Mouse (Mus musculus) MEL (cell line): Measurements from ENCODE around the gene Terf2ip. TPM values are rescaled to one million over a fixed set of nuclear protein-coding genes. Genes with fewer than 3 reads are reported as not detected.

Experiments
- DNase-seq: peaks from one replicate; pipeline ENCODE4 v3.0.0; 2011; ENCODE audit warnings: low read depth, low spot score
- H3K27ac ChIP-seq: 2 replicates; pipeline ENCODE4 v1.5.1; 2012; ENCODE audit warnings: low read depth, mild to moderate bottlenecking, control low read depth, low read length, moderate library complexity; ENCODE audit not compliant: control insufficient read depth
- H3K27me3 ChIP-seq, 2 experiments: fragments of 150-350 bp in 1 of 2; sonication (generic) in 1 of 2; 2 replicates each; pipeline ENCODE4 v1.6.1; 2012; ENCODE audit warnings: low read length in 2 of 2, mild to moderate bottlenecking in 2 of 2, improper control_type of control experiment in 1 of 2, moderate library complexity in 1 of 2; ENCODE audit not compliant: insufficient read depth in 2 of 2, control insufficient read depth in 1 of 2
- H3K36me3 ChIP-seq, 2 experiments: 2 replicates each; pipeline ENCODE4 v1.6.1; 2012 to 2014; ENCODE audit warnings: low read length in 2 of 2, improper control_type of control experiment in 1 of 2, inconsistent platforms in 1 of 2, mild to moderate bottlenecking in 1 of 2; ENCODE audit not compliant: insufficient read depth in 2 of 2, control insufficient read depth in 1 of 2
- H3K4me1 ChIP-seq, 2 experiments: fragments of 150-350 bp in 1 of 2; sonication (generic) in 1 of 2; 2 replicates each; pipeline ENCODE4 v1.6.1; 2012; ENCODE audit warnings: low read length in 2 of 2, improper control_type of control experiment in 1 of 2, mild to moderate bottlenecking in 1 of 2; ENCODE audit not compliant: insufficient read depth in 2 of 2, control insufficient read depth in 1 of 2
- H3K4me3 ChIP-seq, 2 experiments: fragments of 150-350 bp in 1 of 2; sonication (generic) in 1 of 2; 2 replicates each; pipeline ENCODE4 v1.5.1; 2012; ENCODE audit warnings: low read depth in 2 of 2, low read length in 2 of 2, mild to moderate bottlenecking in 2 of 2, moderate library complexity in 2 of 2, control low read depth in 1 of 2, improper control_type of control experiment in 1 of 2; ENCODE audit not compliant: control insufficient read depth in 1 of 2, insufficient read depth in 1 of 2
- H3K79me2 ChIP-seq: 2 replicates; pipeline ENCODE4 v1.6.1; 2012; ENCODE audit warnings: mild to moderate bottlenecking, low read length, moderate library complexity; ENCODE audit not compliant: control insufficient read depth, poor library complexity, insufficient read depth
- H3K9ac ChIP-seq: 2 replicates; pipeline ENCODE4 v1.6.1; 2012; ENCODE audit warnings: low read depth, mild to moderate bottlenecking, control low read depth, low read length, moderate library complexity; ENCODE audit not compliant: control insufficient read depth, poor library complexity, severe bottlenecking
- H3K9me3 ChIP-seq: fragments of 150-350 bp; sonication (generic); replicated peaks from 2 replicates; pipeline ENCODE4 v1.6.1; 2012; ENCODE audit warnings: mild to moderate bottlenecking, low read length, improper control_type of control experiment, moderate library complexity; ENCODE audit not compliant: insufficient read depth
- BHLHE40 ChIP-seq: IDR thresholded peaks from 2 replicates; pipeline ENCODE4 v1.6.1; 2012; ENCODE audit warnings: low read depth, mild to moderate bottlenecking, inconsistent platforms, low read length, improper control_type of control experiment, borderline replicate concordance
- CHD1 ChIP-seq: IDR thresholded peaks from 2 replicates; pipeline ENCODE4 v1.6.1; 2012; ENCODE audit warnings: low read depth, mild to moderate bottlenecking, inconsistent platforms, low read length, improper control_type of control experiment
- CHD2 ChIP-seq: IDR thresholded peaks from 2 replicates; pipeline ENCODE4 v1.6.1; 2011; ENCODE audit warnings: low read length, improper control_type of control experiment
- CTCF ChIP-seq, 3 experiments: IDR thresholded peaks in 2 of 3; conservative IDR thresholded peaks in 1 of 3; 2 replicates each; pipeline ENCODE4 v1.5.1; 2011 to 2012; ENCODE audit warnings: low read length in 3 of 3, low read depth in 2 of 3, mild to moderate bottlenecking in 2 of 3, improper control_type of control experiment in 1 of 3, inconsistent platforms in 1 of 3, mixed read lengths in 1 of 3, moderate library complexity in 1 of 3; ENCODE audit not compliant: control insufficient read depth in 1 of 3, insufficient read depth in 1 of 3, poor library complexity in 1 of 3, severe bottlenecking in 1 of 3
- GATA1 ChIP-seq: IDR thresholded peaks from 2 replicates; pipeline ENCODE4 v1.6.1; 2011; ENCODE audit warnings: low read depth, low read length, improper control_type of control experiment
- HCFC1 ChIP-seq: IDR thresholded peaks from 2 replicates; pipeline ENCODE4 v1.6.1; 2012; ENCODE audit warnings: low read depth, mild to moderate bottlenecking, inconsistent platforms, low read length, improper control_type of control experiment, moderate library complexity
- JUND ChIP-seq: IDR thresholded peaks from 2 replicates; pipeline ENCODE4 v1.6.1; 2011; ENCODE audit warnings: low read depth, mild to moderate bottlenecking, improper control_type of control experiment, low read length
- KAT2A ChIP-seq: conservative IDR thresholded peaks from 2 replicates; pipeline ENCODE4 v1.6.1; 2012; ENCODE audit warnings: low read depth, low read length, improper control_type of control experiment, inconsistent platforms
- MAZ ChIP-seq: IDR thresholded peaks from 2 replicates; pipeline ENCODE4 v1.6.1; 2012; ENCODE audit warnings: low read depth, mild to moderate bottlenecking, inconsistent platforms, low read length, improper control_type of control experiment
- MEF2A ChIP-seq: IDR thresholded peaks from 2 replicates; pipeline ENCODE4 v1.6.1; 2014; ENCODE audit warnings: low read depth, mild to moderate bottlenecking, inconsistent platforms, low read length, improper control_type of control experiment; ENCODE audit not compliant: poor library complexity, insufficient replicate concordance, severe bottlenecking; ENCODE audit errors: extremely low read depth
- MXI1 ChIP-seq: IDR thresholded peaks from 2 replicates; pipeline ENCODE4 v1.6.1; 2011; ENCODE audit warnings: mild to moderate bottlenecking, low read depth, low read length, improper control_type of control experiment
- MYB ChIP-seq: IDR thresholded peaks from 2 replicates; pipeline ENCODE4 v1.6.1; 2011; ENCODE audit warnings: mild to moderate bottlenecking, low read depth, low read length, improper control_type of control experiment
- NELFE ChIP-seq: IDR thresholded peaks from 2 replicates; pipeline ENCODE4 v1.6.1; 2011; ENCODE audit warnings: low read depth, low read length, improper control_type of control experiment
- NRF1 ChIP-seq: IDR thresholded peaks from 2 replicates; pipeline ENCODE4 v1.6.1; 2014; ENCODE audit warnings: low read depth, mild to moderate bottlenecking, inconsistent platforms, low read length, improper control_type of control experiment, moderate library complexity; ENCODE audit not compliant: poor library complexity, insufficient read depth, severe bottlenecking
- POLR2A ChIP-seq, 2 experiments: IDR thresholded peaks; 2 replicates each; pipeline ENCODE4 v1.6.1; 2011 to 2012; ENCODE audit warnings: low read length in 2 of 2, mild to moderate bottlenecking in 2 of 2, control low read depth in 1 of 2, improper control_type of control experiment in 1 of 2, low read depth in 1 of 2, moderate library complexity in 1 of 2; ENCODE audit not compliant: control insufficient read depth in 1 of 2, insufficient read depth in 1 of 2, poor library complexity in 1 of 2
- POLR2AphosphoS2 ChIP-seq: IDR thresholded peaks from 2 replicates; pipeline ENCODE4 v1.6.1; 2011; ENCODE audit warnings: low read length, improper control_type of control experiment
- RAD21 ChIP-seq: IDR thresholded peaks from 2 replicates; pipeline ENCODE4 v1.6.1; 2011; ENCODE audit warnings: mild to moderate bottlenecking, low read depth, low read length, improper control_type of control experiment
- RCOR1 ChIP-seq: IDR thresholded peaks from 2 replicates; pipeline ENCODE4 v1.6.1; 2012; ENCODE audit warnings: low read depth, mild to moderate bottlenecking, inconsistent platforms, low read length, improper control_type of control experiment
- SMC3 ChIP-seq: IDR thresholded peaks from 2 replicates; pipeline ENCODE4 v1.6.1; 2011; ENCODE audit warnings: low read depth, low read length, improper control_type of control experiment
- TCF12 ChIP-seq: IDR thresholded peaks from 2 replicates; pipeline ENCODE4 v1.6.1; 2014; ENCODE audit warnings: low read depth, mild to moderate bottlenecking, inconsistent platforms, low read length, improper control_type of control experiment, moderate library complexity
- UBTF ChIP-seq: IDR thresholded peaks from 2 replicates; pipeline ENCODE4 v1.6.1; 2012; ENCODE audit warnings: low read depth, mild to moderate bottlenecking, inconsistent platforms, low read length, improper control_type of control experiment, moderate library complexity, borderline replicate concordance; ENCODE audit not compliant: insufficient read depth
- USF1 ChIP-seq: IDR thresholded peaks from 2 replicates; pipeline ENCODE4 v1.6.1; 2014; ENCODE audit warnings: low read depth, mild to moderate bottlenecking, inconsistent platforms, low read length, improper control_type of control experiment, moderate library complexity
- USF2 ChIP-seq, 2 experiments: IDR thresholded peaks; 2 replicates each; pipeline ENCODE4 v1.6.1; 2011 to 2012; ENCODE audit warnings: improper control_type of control experiment in 2 of 2, low read length in 2 of 2, borderline replicate concordance in 1 of 2, inconsistent platforms in 1 of 2, low read depth in 1 of 2, mild to moderate bottlenecking in 1 of 2; ENCODE audit not compliant: insufficient read depth in 1 of 2
- polyA plus RNA-seq, 2 experiments: library from polyadenylated mRNA; stranded (reverse) in 1 of 2; unstranded in 1 of 2; fragments of >175 nt in 1 of 2; fragments of >200 nt in 1 of 2; gene quantifications; 2 replicates each; pipeline versions ENCODE4 v1.2.1 to v1.2.4; 2012; ENCODE audit warnings: low replicate concordance in 2 of 2, low read depth in 1 of 2; ENCODE audit not compliant: insufficient read length in 2 of 2, insufficient read depth in 1 of 2, missing spikeins in 1 of 2
- total RNA-seq: library from RNA; depleted of rRNA; stranded (reverse); fragments of 300-350 nt; gene quantifications from 2 replicates; pipeline ENCODE4 v1.2.3, GENCODE M21; 2012

The Terf2ip gene
- total and polyA plus RNA-seq, 3 experiments: 12.5 to 15.1 TPM; not detected in 1

DNA sequence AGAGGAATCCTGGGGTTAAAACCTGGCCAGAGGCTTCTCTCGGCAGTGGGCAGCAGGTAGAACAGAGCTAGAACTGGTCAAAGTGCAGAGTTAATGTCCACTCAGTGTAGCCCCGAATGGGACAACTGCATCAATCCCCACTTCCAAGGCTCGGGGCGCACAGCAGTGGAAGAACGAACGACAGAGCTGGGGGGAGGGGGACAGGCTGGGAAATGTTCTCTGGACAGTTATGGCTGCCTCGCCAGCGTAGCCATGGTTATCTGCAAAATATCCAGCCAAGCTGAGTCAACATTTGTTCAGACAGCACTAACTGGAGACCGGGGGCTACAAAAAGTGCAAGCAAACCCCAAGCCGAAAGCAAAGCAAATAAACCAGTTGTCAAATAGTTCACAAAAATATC lies 33.1 kb upstream of the Terf2ip start:
- Histone ChIP-seq H3K9ac (no peak overlapping the region), H3K4me1 (no peaks in the 10 kb centered on the region; a peak in 1 of 4 replicates), H3K27me3 (no peaks in the 10 kb centered on the region), H3K79me2 (no peaks in the 10 kb centered on the region), H3K9me3 (no peaks in the 10 kb centered on the region), H3K36me3 (peaks cover 0 to 9% of the 10 kb centered on the region in 2 experiments; a peak in 2 of 4 replicates), H3K27ac (no peak overlapping the region), H3K4me3 (no peak overlapping the region)
- TF ChIP-seq NRF1 (no peak), JUND (no peak), NELFE (no peak), MXI1 (no peak), CTCF (IDR thresholded peaks at IDR 0.05 in 2 of 3, conservative IDR thresholded peaks at IDR 0.05 in 1 of 3; ENCODE audit: control insufficient read depth in 1 of 3, insufficient read depth in 1 of 3, low read depth in 2 of 3, low read length in 3 of 3, poor library complexity in 1 of 3, severe bottlenecking in 1 of 3) (no peak), RCOR1 (no peak), MEF2A (no peak), MAZ (no peak), POLR2AphosphoS2 (no peak), POLR2A (IDR thresholded peaks at IDR 0.05; ENCODE audit: control insufficient read depth in 1 of 2, insufficient read depth in 1 of 2, low read depth in 1 of 2, low read length in 2 of 2, poor library complexity in 1 of 2) (no peak), CHD2 (no peak), USF2 (IDR thresholded peaks at IDR 0.05; ENCODE audit: borderline replicate concordance in 1 of 2, insufficient read depth in 1 of 2, low read depth in 1 of 2, low read length in 2 of 2) (no peak), RAD21 (no peak), CHD1 (no peak)
- no peak for DNase-seq

GRCm38 (mm10) chr8:111982116-111982515 lies 29.1 kb upstream of the Terf2ip start:
- Histone ChIP-seq H3K9me3 (no peaks in the 10 kb centered on the region), H3K4me1 (no peaks in the 10 kb centered on the region), H3K79me2 (no peaks in the 10 kb centered on the region), H3K4me3 (no peak overlapping the region), H3K27me3 (no peaks in the 10 kb centered on the region)
- DNase-seq: no peak
- TF ChIP-seq SMC3: peak; percentile 33
- TF ChIP-seq MXI1: no peak
- peak; percentile 7 to 48 (median 37); a peak in 4 of 6 replicates for TF ChIP-seq CTCF (IDR thresholded peaks at IDR 0.05 in 2 of 3, conservative IDR thresholded peaks at IDR 0.05 in 1 of 3; ENCODE audit: control insufficient read depth in 1 of 3, insufficient read depth in 1 of 3, low read depth in 2 of 3, low read length in 3 of 3, poor library complexity in 1 of 3, severe bottlenecking in 1 of 3)
- no peak for TF ChIP-seq POLR2AphosphoS2
- TF ChIP-seq UBTF: no peak
- TF ChIP-seq GATA1: no peak
- TF ChIP-seq MEF2A: no peak
- TF ChIP-seq POLR2A (IDR thresholded peaks at IDR 0.05; ENCODE audit: control insufficient read depth in 1 of 2, insufficient read depth in 1 of 2, low read depth in 1 of 2, low read length in 2 of 2, poor library complexity in 1 of 2): no peak
- TF ChIP-seq USF1: no peak
- TF ChIP-seq TCF12: no peak
- TF ChIP-seq BHLHE40: no peak
- no peak for TF ChIP-seq KAT2A
- TF ChIP-seq NRF1: no peak
- no peak for TF ChIP-seq MYB
- no peak for TF ChIP-seq HCFC1
- TF ChIP-seq, all 39 proteins: peak for 2
- H3K27ac ChIP-seq: no peak overlapping the region
- H3K36me3 ChIP-seq: peaks cover 0 to 5% of the 10 kb centered on the region in 2 experiments; a peak in 2 of 4 replicates
- no peak overlapping the region for H3K9ac ChIP-seq
